Mouse (Mus musculus): ENCODE measurements around the gene Abr.

GRCm38 (mm10) chr11:76489407-76489806 is 132.7 kb downstream of the Abr start:
- TF ChIP-seq POLR2A (IDR thresholded peaks at IDR 0.05; ENCODE audit: control insufficient read depth in 1 of 2, insufficient read depth in 1 of 2, low read depth in 1 of 2, low read length in 2 of 2, poor library complexity in 1 of 2) = no peak
- TF ChIP-seq TCF12 (IDR thresholded peaks at IDR 0.05; ENCODE audit: low read depth, low read length) = no peak
- TF ChIP-seq CTCF (IDR thresholded peaks at IDR 0.05 in 2 of 3, conservative IDR thresholded peaks at IDR 0.05 in 1 of 3; ENCODE audit: control insufficient read depth in 1 of 3, insufficient read depth in 1 of 3, low read depth in 2 of 3, low read length in 3 of 3, poor library complexity in 1 of 3, severe bottlenecking in 1 of 3) = no peak
- no peak for TF ChIP-seq ZNF384 (IDR thresholded peaks at IDR 0.05; ENCODE audit: low read depth, low read length)
- TF ChIP-seq HCFC1 (IDR thresholded peaks at IDR 0.05; ENCODE audit: low read depth, low read length) = no peak
- TF ChIP-seq BHLHE40 (IDR thresholded peaks at IDR 0.05; ENCODE audit: borderline replicate concordance, low read depth, low read length) = no peak
- TF ChIP-seq GATA1 (IDR thresholded peaks at IDR 0.05; ENCODE audit: low read depth, low read length) = no peak
- TF ChIP-seq MAFK (IDR thresholded peaks at IDR 0.05; ENCODE audit: borderline replicate concordance, low read depth, low read length) = no peak
- TF ChIP-seq USF1 (IDR thresholded peaks at IDR 0.05; ENCODE audit: low read depth, low read length) = no peak

All from MEL (cell line).